Mouse (Mus musculus): ENCODE results near the gene Gm20388.

GRCm38 (mm10) chr8:121590203-121591177 is 1679.8 kb downstream of the Gm20388 start, which contains the start of gene Map1lc3b:
- TF ChIP-seq CTCF (IDR thresholded peaks at IDR 0.05; ENCODE audit: insufficient read depth, low read depth, low read length) (no peak), POLR2A (IDR thresholded peaks at IDR 0.05; ENCODE audit: insufficient read depth, low read depth, low read length) (peak; percentile 97)

Measured in olfactory bulb, adult 2 months (tissue).